In the genomic region with DNA sequence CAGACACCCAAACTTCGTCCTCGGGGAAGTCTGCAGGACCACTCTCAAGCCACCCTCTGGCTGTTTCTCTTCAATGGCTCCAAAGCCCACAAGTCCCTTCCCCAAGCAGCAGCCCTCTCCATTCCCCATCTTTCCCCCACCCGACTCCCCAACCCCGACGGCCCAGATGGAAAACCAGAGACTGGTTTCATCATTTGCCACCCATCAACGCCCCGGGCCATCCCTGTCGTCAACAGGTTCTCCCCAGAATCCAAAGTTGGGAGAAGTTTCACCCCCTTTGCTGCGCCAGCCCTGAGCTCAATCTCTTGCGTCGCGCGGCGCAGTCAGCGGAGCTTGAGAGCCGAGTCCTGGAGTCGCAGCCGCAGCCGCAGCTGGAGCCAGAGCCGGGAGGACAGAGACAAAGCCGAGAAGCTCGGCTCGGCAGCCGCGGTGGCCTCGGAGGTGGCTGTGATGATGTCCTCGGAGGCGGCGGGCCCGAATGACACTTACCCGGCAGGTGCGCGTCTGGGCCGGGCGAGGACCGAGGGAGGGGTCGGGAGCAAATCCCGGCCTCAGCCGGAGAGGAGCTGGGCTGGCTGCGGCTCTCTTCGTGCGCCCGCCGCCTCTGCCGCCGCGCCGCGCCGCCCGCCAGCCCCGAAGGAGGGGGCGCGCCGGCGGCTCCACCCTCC, we compare ENCODE assay signal across 10 mouse cellular contexts. TPM values are rescaled to one million over a fixed set of nuclear protein-coding genes. Genes with fewer than 3 reads are reported as not detected.
A peak's percentile ranks its signal among the peaks of the same experiment; 100 is the strongest.
DNase-seq lines count a peak whose midpoint lies in the region; ATAC-seq lines count a peak whose summit lies in the region.
"Had no signal": no experiment of that assay in that cellular context is flagged by ENCODE, and none has a peak within 500 bp of the region (broad histone marks: within the 10 kb centered on the region; RNA-seq: fewer than 3 reads in every experiment).

No protein-coding gene starts in this region.

- peaks cover 21% of the 10 kb centered on the region for H3K4me1 ChIP-seq in lung, embryonic 15.5 days
- peaks cover 16% of the 10 kb centered on the region for H3K4me1 ChIP-seq in intestine, embryonic 16.5 days (ENCODE audit: control insufficient read depth, insufficient read depth, low read length)

- no peaks in the 10 kb centered on the region for H3K9me3 ChIP-seq in lung, embryonic 15.5 days
- no peaks in the 10 kb centered on the region for H3K9me3 ChIP-seq in intestine, embryonic 16.5 days (ENCODE audit: control insufficient read depth, low read length)

- H3K36me3 ChIP-seq in lung, embryonic 15.5 days: no peaks in the 10 kb centered on the region
- H3K36me3 ChIP-seq in intestine, embryonic 16.5 days (ENCODE audit: control insufficient read depth, insufficient read depth, low read length): no peaks in the 10 kb centered on the region

- no peak for ATAC-seq in lung, embryonic 15.5 days (ENCODE audit: borderline replicate concordance, extremely low read depth, low FRiP score, low TSS enrichment)
- ATAC-seq in intestine, embryonic 16.5 days: 0 out of 2 replicates have a peak, but pooled peaks have one; percentile 23

- no peak overlapping the region for H3K9ac ChIP-seq in lung, embryonic 15.5 days
- 0 out of 2 replicates have a peak overlapping the region, but pooled peaks have one; percentile 14 for H3K9ac ChIP-seq in intestine, embryonic 16.5 days (ENCODE audit: low read depth, low read length)

- DNase-seq in adrenal gland, postnatal 14 days: peak; percentile 38
- no peak for DNase-seq in adrenal gland, postnatal 10 days
- no peak for DNase-seq in lung, postnatal 25 days (ENCODE audit: low spot score)
- DNase-seq in right cerebral cortex, postnatal 25 days: peak; percentile 27
- DNase-seq in thymus, postnatal 36 days: no peak
- no peak for DNase-seq in natural killer cell, adult 2 months (ENCODE audit: low spot score in 2 of 2)
- DNase-seq: thymus, postnatal 25 days had no signal

- H3K4me2 ChIP-seq in lung, embryonic 15.5 days: peak overlapping the region; percentile 55
- H3K4me2 ChIP-seq in intestine, embryonic 16.5 days (ENCODE audit: low read depth, low read length): peak overlapping the region; percentile 49

- H3K27ac ChIP-seq in lung, embryonic 15.5 days: no peak overlapping the region
- no peak overlapping the region for H3K27ac ChIP-seq in intestine, embryonic 16.5 days (ENCODE audit: low read length)

- peak overlapping the region; percentile 35 for H3K4me3 ChIP-seq in lung, embryonic 15.5 days
- peak overlapping the region; percentile 39 for H3K4me3 ChIP-seq in intestine, embryonic 16.5 days (ENCODE audit: low read length)

- peaks cover 95% of the 10 kb centered on the region for H3K27me3 ChIP-seq in lung, embryonic 15.5 days
- H3K27me3 ChIP-seq in intestine, embryonic 16.5 days (replicated peaks; ENCODE audit: control insufficient read depth, insufficient read depth, low read length): peaks cover 82% of the 10 kb centered on the region

- 1% methylated on average over 33 of the region's 56 CpGs for WGBS in lung, embryonic 15.5 days
- under 1% methylated on average over 54 of the region's 56 CpGs for WGBS in intestine, embryonic 16.5 days

RNA-seq across cellular contexts. Expression of a gene that starts 0.7 kb away (rescaled TPM):
- 0.70 and 2.6 TPM in 2 replicates for total RNA-seq in adrenal gland, postnatal 14 days (2021)
- total RNA-seq in adrenal gland, postnatal 10 days (2021): 10 to 100 TPM in 1 of 2 experiments, 1 to 10 TPM in 1; 2.4 to 10.1 TPM
- 0.36 and 1.2 TPM in 2 replicates for polyA plus RNA-seq in lung, embryonic 15.5 days (2015; fragmentation: Nextera tagmentation; extraction: Ambion mirVana)
- polyA plus RNA-seq in intestine, embryonic 16.5 days (2015; fragmentation: Nextera tagmentation; extraction: Ambion mirVana): 0.95 and 1.1 TPM in 2 replicates
- total RNA-seq: liver, adult 2 months had no signal
- polyA plus RNA-seq: liver, adult 2 months had no signal

RNA-seq across cellular contexts. Expression of a gene that starts 27.4 kb away (rescaled TPM):
- total RNA-seq in adrenal gland, postnatal 14 days (2021): not detected in 2 replicates
- not detected for total RNA-seq in adrenal gland, postnatal 10 days (2021)
- polyA plus RNA-seq in lung, embryonic 15.5 days (2015; fragmentation: Nextera tagmentation; extraction: Ambion mirVana): 0.21 TPM in 1 of 2 replicates, not detected in the other
- polyA plus RNA-seq in intestine, embryonic 16.5 days (2015; fragmentation: Nextera tagmentation; extraction: Ambion mirVana): not detected in 2 replicates
- total RNA-seq: liver, adult 2 months had no signal
- polyA plus RNA-seq: liver, adult 2 months had no signal

RNA-seq across cellular contexts. Expression of a gene that starts 30.9 kb away (rescaled TPM):
- not detected in 2 replicates for total RNA-seq in adrenal gland, postnatal 14 days (2021)
- not detected for total RNA-seq in adrenal gland, postnatal 10 days (2021)
- not detected in 2 replicates for polyA plus RNA-seq in lung, embryonic 15.5 days (2015; fragmentation: Nextera tagmentation; extraction: Ambion mirVana)
- 0.10 TPM in 1 of 2 replicates, not detected in the other for polyA plus RNA-seq in intestine, embryonic 16.5 days (2015; fragmentation: Nextera tagmentation; extraction: Ambion mirVana)
- total RNA-seq: liver, adult 2 months had no signal
- polyA plus RNA-seq: liver, adult 2 months had no signal

RNA-seq across cellular contexts. Expression of a gene that starts 34.7 kb away (rescaled TPM):
- not detected in 2 replicates for total RNA-seq in adrenal gland, postnatal 14 days (2021)
- total RNA-seq in adrenal gland, postnatal 10 days (2021): under 1 TPM; 0.27 to 0.97 TPM
- polyA plus RNA-seq in lung, embryonic 15.5 days (2015; fragmentation: Nextera tagmentation; extraction: Ambion mirVana): 0.06 and 0.24 TPM in 2 replicates
- 0.05 TPM in 1 of 2 replicates, not detected in the other for polyA plus RNA-seq in intestine, embryonic 16.5 days (2015; fragmentation: Nextera tagmentation; extraction: Ambion mirVana)
- total RNA-seq: liver, adult 2 months had no signal
- polyA plus RNA-seq: liver, adult 2 months had no signal

RNA-seq across cellular contexts. Expression of a gene that starts 48.8 kb away (rescaled TPM):
- total RNA-seq in adrenal gland, postnatal 14 days (2021): not detected in 2 replicates
- under 1 TPM in 1 of 2 experiments, not detected in 1; 0.30 TPM for total RNA-seq in adrenal gland, postnatal 10 days (2021)
- polyA plus RNA-seq in lung, embryonic 15.5 days (2015; fragmentation: Nextera tagmentation; extraction: Ambion mirVana): 0.12 and 0.25 TPM in 2 replicates
- 0.13 and 0.21 TPM in 2 replicates for polyA plus RNA-seq in intestine, embryonic 16.5 days (2015; fragmentation: Nextera tagmentation; extraction: Ambion mirVana)
- total RNA-seq: liver, adult 2 months had no signal
- polyA plus RNA-seq: liver, adult 2 months had no signal

Comparison
In these comparisons a context has a peak if more than half of its experiments do, and no peak if none do; other contexts are left out.
1. DNase-seq: peak in adrenal gland, postnatal 14 days (single experiment) and right cerebral cortex, postnatal 25 days (single experiment); none in adrenal gland, postnatal 10 days (single experiment), lung, postnatal 25 days (single experiment), thymus, postnatal 36 days (0 of 2) and natural killer cell, adult 2 months (0 of 2).